19 mouse cellular contexts compared by ENCODE assay signal in genomic region chr12:75753730-75754129, GRCm38 (mm10). TPM values are rescaled to one million over a fixed set of nuclear protein-coding genes. Genes with fewer than 3 reads are reported as not detected.
DNase-seq lines count a peak whose midpoint lies in the region; ATAC-seq lines count a peak whose summit lies in the region.
"Had no signal": no experiment of that assay in that cellular context is flagged by ENCODE, and none has a peak within 500 bp of the region (broad histone marks: within the 10 kb centered on the region; RNA-seq: fewer than 3 reads in every experiment).

No protein-coding gene starts in this region.

- no peak overlapping the region for H3K9ac ChIP-seq in midbrain, embryonic 11.5 days (ENCODE audit: low read length)
- H3K9ac ChIP-seq in midbrain, embryonic 14.5 days (replicated peaks; ENCODE audit: low read length), result no peak overlapping the region

- DNase-seq in midbrain, embryonic 11.5 days (ENCODE audit: low spot score, missing footprints), result peak; percentile 10
- DNase-seq in midbrain, embryonic 14.5 days, result no peak
- peak; percentile 99 for DNase-seq in fat pad, adult 2 months (ENCODE audit: extremely low read depth, low read depth, low spot score)
- DNase-seq in gastrocnemius, adult 18-20 months (ENCODE audit: low spot score), result no peak
- DNase-seq: adrenal gland, adult 2 months; adrenal gland, adult 8-10 months; adrenal gland, postnatal 10 days; adrenal gland, postnatal 14 days; adrenal gland, postnatal 25 days; adrenal gland, postnatal 36 days; B cell, adult 2 months; cerebellum, adult 11 months; cerebellum, adult 11-12 months; cerebellum, adult 18-20 months had no signal

- no peaks in the 10 kb centered on the region for H3K9me3 ChIP-seq in midbrain, embryonic 11.5 days (ENCODE audit: control insufficient read depth, low read length)
- H3K9me3 ChIP-seq in midbrain, embryonic 14.5 days (ENCODE audit: control insufficient read depth, low read length), result no peaks in the 10 kb centered on the region
- H3K9me3 ChIP-seq: G1E had no signal

- WGBS in midbrain, embryonic 11.5 days, result 90% methylated on average over 8 of the region's 8 CpGs
- 92% methylated on average over 8 of the region's 8 CpGs for WGBS in midbrain, embryonic 14.5 days

- ATAC-seq in midbrain, embryonic 11.5 days (ENCODE audit: low FRiP score), result no peak
- ATAC-seq in midbrain, embryonic 14.5 days (ENCODE audit: low FRiP score, low TSS enrichment), result no peak
- ATAC-seq: activated CD4-positive, CD25-positive, alpha-beta regulatory T cell, adult 4 months; CD4-positive, CD25-positive, alpha-beta regulatory T cell, adult 4 months; Patski had no signal

- H3K4me1 ChIP-seq in midbrain, embryonic 11.5 days (ENCODE audit: control insufficient read depth, insufficient read depth, low read length), result no peaks in the 10 kb centered on the region
- H3K4me1 ChIP-seq in midbrain, embryonic 14.5 days (ENCODE audit: control insufficient read depth, insufficient read depth, low read length), result no peaks in the 10 kb centered on the region

- H3K4me2 ChIP-seq in midbrain, embryonic 11.5 days, result no peak overlapping the region
- no peak overlapping the region for H3K4me2 ChIP-seq in midbrain, embryonic 14.5 days (ENCODE audit: low read length)

- no peaks in the 10 kb centered on the region for H3K36me3 ChIP-seq in midbrain, embryonic 11.5 days (ENCODE audit: control insufficient read depth, insufficient read depth, low read length)
- no peaks in the 10 kb centered on the region for H3K36me3 ChIP-seq in midbrain, embryonic 14.5 days (ENCODE audit: control insufficient read depth, insufficient read depth, low read length)
- H3K36me3 ChIP-seq: G1E had no signal

- no peaks in the 10 kb centered on the region for H3K27me3 ChIP-seq in midbrain, embryonic 11.5 days (ENCODE audit: control insufficient read depth, insufficient read depth, low read length)
- H3K27me3 ChIP-seq in midbrain, embryonic 14.5 days (ENCODE audit: control insufficient read depth, insufficient read depth, low read length), result no peaks in the 10 kb centered on the region
- H3K27me3 ChIP-seq: CH12.LX, Patski had no signal

- H3K27ac ChIP-seq in midbrain, embryonic 11.5 days (ENCODE audit: low read depth, low read length), result no peak overlapping the region
- H3K27ac ChIP-seq in midbrain, embryonic 14.5 days (replicated peaks; ENCODE audit: low read depth, low read length), result no peak overlapping the region

- H3K4me3 ChIP-seq in midbrain, embryonic 11.5 days (ENCODE audit: low read depth, low read length), result no peak overlapping the region
- no peak overlapping the region for H3K4me3 ChIP-seq in midbrain, embryonic 14.5 days (replicated peaks; ENCODE audit: low read depth, low read length)

RNA-seq across cellular contexts. Expression of gene Sgpp1, which starts 18.2 kb away (rescaled TPM):
- 10.0 and 10.2 TPM in 2 replicates for polyA plus RNA-seq in midbrain, embryonic 11.5 days (2014; fragmentation: Nextera tagmentation; extraction: Ambion mirVana)
- 12.6 and 14.6 TPM in 2 replicates for polyA plus RNA-seq in midbrain, embryonic 14.5 days (2014; fragmentation: Nextera tagmentation; extraction: Ambion mirVana)
- 10 to 100 TPM; 12.0 to 13.4 TPM for total RNA-seq in gastrocnemius, adult 18-20 months (2021)

Comparison
In these comparisons a context has a peak if more than half of its experiments do, and no peak if none do; other contexts are left out.
1. DNase-seq: peak in midbrain, embryonic 11.5 days (single experiment) and fat pad, adult 2 months (single experiment); none in midbrain, embryonic 14.5 days (single experiment) and gastrocnemius, adult 18-20 months (single experiment).